Mouse (Mus musculus) kidney, adult 2 months (tissue): ENCODE data around the gene Kif5c.

Experiments
- CTCF ChIP-seq: fragments of 200-500 bp; conservative IDR thresholded peaks from 2 replicates; pipeline ENCODE4 v1.5.1; 2011; ENCODE audit warnings: low read depth, mild to moderate bottlenecking, control low read depth, low read length, moderate library complexity, mixed read lengths; ENCODE audit not compliant: insufficient read depth, insufficient read length
- POLR2A ChIP-seq: fragments of 200-500 bp; IDR thresholded peaks from one replicate; pipeline ENCODE4 v1.6.1; 2011; ENCODE audit warnings: low read depth, low read length, control low read depth

DNA sequence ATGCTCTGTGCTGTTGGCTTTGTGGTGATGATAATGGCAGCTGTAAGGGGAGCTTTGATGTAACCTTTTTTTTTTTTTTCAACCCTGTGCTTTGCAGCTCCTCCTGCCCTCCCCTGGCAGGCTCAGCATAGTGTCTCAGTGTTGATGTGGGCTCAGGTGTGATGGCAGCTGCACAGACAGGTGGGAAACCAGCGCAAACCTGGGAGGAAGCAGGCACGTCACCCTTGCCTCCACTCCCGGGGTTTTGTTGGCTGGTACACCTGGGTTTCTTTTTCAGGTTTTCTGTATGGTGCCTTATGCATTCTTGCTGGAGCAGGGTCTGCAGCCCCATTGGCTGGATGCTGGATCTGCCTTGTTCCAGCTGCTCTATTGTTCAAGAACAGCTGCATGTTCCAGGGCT, 198.1 kb downstream of the Kif5c start:
- no peak for TF ChIP-seq POLR2A
- TF ChIP-seq CTCF: no peak
